Mouse (Mus musculus) spleen, adult 2 months (tissue): ENCODE measurements around the gene Gm49673.

Experiments used
- CTCF ChIP-seq: fragments of 200-500 bp; IDR thresholded peaks from 2 replicates; pipeline ENCODE4 v1.5.1; 2011; ENCODE audit warnings: mild to moderate bottlenecking, inconsistent platforms; ENCODE audit not compliant: insufficient read depth, insufficient read length, insufficient replicate concordance; ENCODE audit errors: extremely low read depth
- POLR2A ChIP-seq: fragments of 200-500 bp; IDR thresholded peaks from 2 replicates; pipeline ENCODE4 v1.6.1; 2011; ENCODE audit warnings: low read depth, low read length, inconsistent platforms

GRCm38 (mm10) chr17:8184217-8184616 is 36.6 kb upstream of the Gm49673 start:
- TF ChIP-seq POLR2A (no peak), CTCF (no peak)
